Mouse (Mus musculus): ENCODE results near the gene Slc27a4. TPM values are rescaled to one million over a fixed set of nuclear protein-coding genes. Genes with fewer than 3 reads are reported as not detected.

Gene Slc27a4
- polyA plus RNA-seq, 1 experiment from 2014 or later, result 105 TPM

DNA sequence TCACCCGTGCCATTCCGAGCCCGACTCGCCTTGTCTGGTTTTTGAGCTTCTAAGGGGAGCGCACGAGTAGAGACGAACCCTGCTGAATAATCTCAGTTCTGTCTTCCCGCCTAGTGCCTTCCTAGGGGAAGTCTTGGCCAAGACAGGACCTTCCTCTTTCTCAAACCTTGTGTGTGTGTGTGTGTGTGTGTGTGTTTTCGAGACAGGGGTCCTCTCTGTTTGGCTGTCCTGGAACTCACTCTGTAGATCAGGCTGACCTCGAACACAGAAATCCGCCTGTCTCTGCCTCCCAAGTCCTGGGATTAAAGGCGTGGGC is 25.2 kb downstream of the Slc27a4 start:
- 2% methylated on average over 12 of the region's 12 CpGs for WGBS
- H3K27ac ChIP-seq (ENCODE audit: low read depth, low read length), result 0 out of 2 replicates have a peak overlapping the region, but pooled peaks have one; percentile 41

DNA sequence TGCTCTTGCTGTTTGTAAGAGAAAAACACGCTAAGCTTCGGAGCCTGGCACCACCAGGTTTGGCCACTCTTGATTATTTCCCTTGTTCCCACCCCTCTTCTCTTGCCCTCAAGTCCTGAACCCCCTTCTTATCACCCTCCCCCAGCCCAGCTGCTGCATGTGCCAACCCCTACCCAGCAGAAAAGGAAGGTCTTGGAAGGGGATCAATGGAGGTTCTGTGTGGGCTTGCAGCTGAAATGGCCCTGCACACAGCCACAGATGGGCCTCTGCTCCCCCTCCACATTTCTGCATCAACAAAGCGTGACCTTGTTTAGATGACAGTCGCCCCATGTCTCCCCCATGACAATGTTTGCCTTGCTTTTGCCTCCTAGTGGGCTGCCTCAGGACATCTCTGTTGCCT is 28.7 kb downstream of the Slc27a4 start:
- H3K4me3 ChIP-seq (ENCODE audit: low read depth, low read length), result no peak overlapping the region
- no peaks in the 10 kb centered on the region for H3K9me3 ChIP-seq (ENCODE audit: control insufficient read depth)
- H3K36me3 ChIP-seq (ENCODE audit: control insufficient read depth, insufficient read depth), result peaks cover 17% of the 10 kb centered on the region
- H3K27ac ChIP-seq (ENCODE audit: low read depth, low read length), result no peak overlapping the region
- 93% methylated on average over 4 of the region's 4 CpGs for WGBS
- H3K27me3 ChIP-seq (replicated peaks; ENCODE audit: control insufficient read depth, insufficient read depth, low read length), result no peaks in the 10 kb centered on the region
- H3K9ac ChIP-seq (ENCODE audit: low read depth, low read length), result no peak overlapping the region
- ATAC-seq, result no peak
- no peaks in the 10 kb centered on the region for H3K4me1 ChIP-seq (replicated peaks; ENCODE audit: control insufficient read depth, insufficient read depth, low read length)
- H3K4me2 ChIP-seq (replicated peaks; ENCODE audit: low read depth), result no peak overlapping the region
- no peak for TF ChIP-seq CTCF (IDR thresholded peaks at IDR 0.05; ENCODE audit: low read depth)

More for the DNA sequence above, 25.2 kb downstream of the Slc27a4 start:
- Histone ChIP-seq H3K9me3 (ENCODE audit: control insufficient read depth) (no peaks in the 10 kb centered on the region), H3K4me2 (replicated peaks; ENCODE audit: low read depth) (peak overlapping the region; percentile 81), H3K4me1 (replicated peaks; ENCODE audit: control insufficient read depth, insufficient read depth, low read length) (no peaks in the 10 kb centered on the region), H3K9ac (ENCODE audit: low read depth, low read length) (peak overlapping the region; percentile 74), H3K27me3 (replicated peaks; ENCODE audit: control insufficient read depth, insufficient read depth, low read length) (no peaks in the 10 kb centered on the region), H3K4me3 (ENCODE audit: low read depth, low read length) (peak overlapping the region; percentile 99), H3K36me3 (ENCODE audit: control insufficient read depth, insufficient read depth) (peaks cover 2% of the 10 kb centered on the region; the same call in 1 of the 2 replicates)
- no peak for ATAC-seq
- TF ChIP-seq CTCF (IDR thresholded peaks at IDR 0.05; ENCODE audit: low read depth), result no peak

DNA sequence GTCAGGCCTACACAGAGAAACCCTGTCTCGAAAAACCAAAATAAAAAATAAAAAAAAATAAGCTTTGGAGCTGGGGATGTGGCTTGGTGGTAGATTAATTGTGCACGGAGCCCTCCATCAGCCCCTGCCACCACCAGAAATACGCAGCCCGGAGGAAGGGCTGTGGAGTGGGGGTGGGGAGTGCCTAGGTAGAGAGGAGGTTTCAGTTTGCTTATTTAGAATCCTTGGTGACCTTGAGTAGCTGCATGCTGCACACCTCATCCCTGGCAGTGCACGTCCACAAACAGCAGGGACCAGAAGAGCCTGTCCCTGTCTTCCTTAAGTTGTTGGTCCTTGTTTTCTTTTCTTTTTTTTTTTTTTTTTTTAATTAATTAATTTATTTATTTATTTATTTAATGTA is 31.4 kb downstream of the Slc27a4 start:
- no peak for ATAC-seq
- Histone ChIP-seq H3K9me3 (ENCODE audit: control insufficient read depth) (no peaks in the 10 kb centered on the region), H3K9ac (ENCODE audit: low read depth, low read length) (no peak overlapping the region), H3K36me3 (ENCODE audit: control insufficient read depth, insufficient read depth) (peaks cover 20% of the 10 kb centered on the region), H3K4me3 (ENCODE audit: low read depth, low read length) (no peak overlapping the region), H3K4me2 (replicated peaks; ENCODE audit: low read depth) (no peak overlapping the region), H3K27ac (ENCODE audit: low read depth, low read length) (no peak overlapping the region), H3K27me3 (replicated peaks; ENCODE audit: control insufficient read depth, insufficient read depth, low read length) (no peaks in the 10 kb centered on the region), H3K4me1 (replicated peaks; ENCODE audit: control insufficient read depth, insufficient read depth, low read length) (no peaks in the 10 kb centered on the region)
- TF ChIP-seq CTCF (IDR thresholded peaks at IDR 0.05; ENCODE audit: low read depth), result no peak
- 91% methylated on average over 5 of the region's 5 CpGs for WGBS

DNA sequence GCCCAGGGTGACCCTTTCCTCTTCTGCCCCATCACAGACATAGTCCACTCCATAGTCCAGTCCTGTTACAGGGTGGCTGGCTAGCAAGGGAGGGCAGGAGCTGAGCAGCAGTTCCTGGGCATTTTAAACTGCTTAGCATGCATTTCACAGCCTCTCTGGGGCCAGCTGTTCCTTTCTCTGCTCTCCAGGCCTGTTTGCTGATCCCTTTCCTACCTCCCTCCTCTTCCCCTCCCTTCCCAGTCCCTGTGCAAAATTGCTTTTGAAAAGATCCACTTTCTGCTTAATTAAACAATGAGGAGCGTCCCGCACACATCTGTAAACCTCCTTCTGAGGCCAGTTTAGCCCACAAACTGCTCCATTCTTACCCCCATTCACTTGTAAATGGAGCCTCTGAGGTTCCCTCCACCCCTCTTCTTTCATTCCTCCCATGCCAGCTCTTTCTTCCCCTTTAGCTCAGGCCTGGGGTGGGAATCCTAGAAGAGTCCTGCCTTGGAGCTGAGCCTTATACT is 33.0 kb downstream of the Slc27a4 start:
- H3K36me3 ChIP-seq (ENCODE audit: control insufficient read depth, insufficient read depth), result peaks cover 30% of the 10 kb centered on the region
- no peaks in the 10 kb centered on the region for H3K9me3 ChIP-seq (ENCODE audit: control insufficient read depth)
- 86% methylated on average over 2 of the region's 2 CpGs for WGBS
- no peaks in the 10 kb centered on the region for H3K27me3 ChIP-seq (replicated peaks; ENCODE audit: control insufficient read depth, insufficient read depth, low read length)
- H3K4me2 ChIP-seq (replicated peaks; ENCODE audit: low read depth), result no peak overlapping the region
- no peak for TF ChIP-seq CTCF (IDR thresholded peaks at IDR 0.05; ENCODE audit: low read depth)
- no peak overlapping the region for H3K9ac ChIP-seq (ENCODE audit: low read depth, low read length)
- no peak overlapping the region for H3K4me3 ChIP-seq (ENCODE audit: low read depth, low read length)
- H3K4me1 ChIP-seq (replicated peaks; ENCODE audit: control insufficient read depth, insufficient read depth, low read length), result no peaks in the 10 kb centered on the region
- no peak overlapping the region for H3K27ac ChIP-seq (ENCODE audit: low read depth, low read length)
- ATAC-seq, result peak; percentile 25; the same call in 1 of the 2 replicates

DNA sequence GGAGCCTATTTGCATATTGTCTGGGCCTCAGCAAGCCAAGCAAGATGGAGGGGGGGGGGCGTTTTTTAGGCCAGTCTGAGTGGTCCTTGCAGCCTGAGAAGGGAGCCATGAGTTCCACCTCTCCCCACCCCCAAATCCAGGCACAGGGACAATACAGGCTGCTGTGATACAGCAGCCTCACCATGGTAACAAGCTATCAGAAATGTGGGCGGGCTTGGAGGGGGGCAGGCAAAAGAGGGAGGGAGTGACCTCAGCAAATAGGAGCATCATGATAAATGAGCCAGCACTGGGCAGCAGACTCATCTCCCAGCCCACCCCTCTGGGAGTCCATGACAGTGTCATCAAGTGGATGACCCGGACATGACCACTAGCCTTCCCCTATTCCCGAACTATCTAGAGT is 37.0 kb downstream of the Slc27a4 start:
- H3K9me3 ChIP-seq (ENCODE audit: control insufficient read depth), result no peaks in the 10 kb centered on the region
- H3K4me1 ChIP-seq (replicated peaks; ENCODE audit: control insufficient read depth, insufficient read depth, low read length), result no peaks in the 10 kb centered on the region
- H3K4me3 ChIP-seq (ENCODE audit: low read depth, low read length), result no peak overlapping the region
- 58% methylated on average over 4 of the region's 4 CpGs for WGBS
- no peak for TF ChIP-seq CTCF (IDR thresholded peaks at IDR 0.05; ENCODE audit: low read depth)
- H3K36me3 ChIP-seq (ENCODE audit: control insufficient read depth, insufficient read depth), result peaks cover 52% of the 10 kb centered on the region
- H3K9ac ChIP-seq (ENCODE audit: low read depth, low read length), result no peak overlapping the region
- no peak for ATAC-seq
- no peak overlapping the region for H3K27ac ChIP-seq (ENCODE audit: low read depth, low read length)
- no peak overlapping the region for H3K4me2 ChIP-seq (replicated peaks; ENCODE audit: low read depth)
- no peaks in the 10 kb centered on the region for H3K27me3 ChIP-seq (replicated peaks; ENCODE audit: control insufficient read depth, insufficient read depth, low read length)

DNA sequence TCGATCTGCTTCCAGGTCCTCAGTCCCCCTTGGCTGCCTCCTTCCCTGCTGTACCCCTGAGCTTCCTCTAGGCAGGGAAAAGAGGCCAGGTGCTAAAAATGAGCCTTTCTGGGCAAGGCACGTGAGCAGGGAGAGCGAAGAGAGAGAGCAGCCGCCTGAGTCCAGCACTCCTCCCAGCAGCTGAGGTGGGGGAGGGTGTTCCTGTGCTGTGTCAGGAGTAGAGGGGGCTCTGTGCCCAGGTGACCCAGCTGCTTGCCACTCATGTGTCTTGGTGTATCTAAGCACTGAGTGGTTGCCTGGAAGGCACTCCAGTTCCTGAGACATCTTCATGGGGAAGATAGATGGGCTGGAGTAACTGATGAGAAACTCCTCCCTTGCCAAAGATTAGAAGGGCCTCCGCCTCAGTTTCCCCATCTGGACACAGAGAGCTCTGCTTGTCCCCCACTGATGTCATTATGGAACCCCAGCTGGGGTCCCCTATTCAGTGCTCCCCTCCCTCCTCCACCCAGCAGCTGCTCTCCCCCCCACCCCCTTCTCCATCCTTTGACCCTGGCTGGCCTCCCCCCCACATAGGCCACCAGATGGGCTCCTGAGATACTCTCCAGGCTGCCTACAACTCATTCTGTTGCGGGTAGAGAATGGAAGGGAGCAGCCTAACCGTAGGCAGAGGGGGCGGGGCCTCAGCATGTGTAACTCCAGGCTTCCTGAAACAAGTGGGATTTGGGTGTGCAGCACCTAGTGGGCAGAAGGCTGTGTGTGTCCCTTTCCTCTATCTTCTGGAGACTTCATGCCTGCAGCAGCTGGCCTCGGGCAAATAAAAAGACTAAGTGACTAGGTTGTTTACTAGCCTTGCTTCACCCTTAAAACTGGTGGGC is 41.0 kb downstream of the Slc27a4 start:
- no peaks in the 10 kb centered on the region for H3K27me3 ChIP-seq (replicated peaks; ENCODE audit: control insufficient read depth, insufficient read depth, low read length)
- TF ChIP-seq CTCF (IDR thresholded peaks at IDR 0.05; ENCODE audit: low read depth), result no peak
- H3K9me3 ChIP-seq (ENCODE audit: control insufficient read depth), result no peaks in the 10 kb centered on the region
- ATAC-seq, result no peak
- H3K36me3 ChIP-seq (ENCODE audit: control insufficient read depth, insufficient read depth), result peaks cover 54% of the 10 kb centered on the region
- H3K4me2 ChIP-seq (replicated peaks; ENCODE audit: low read depth), result no peak overlapping the region
- no peak overlapping the region for H3K9ac ChIP-seq (ENCODE audit: low read depth, low read length)
- no peak overlapping the region for H3K4me3 ChIP-seq (ENCODE audit: low read depth, low read length)
- WGBS, result 72% methylated on average over 9 of the region's 9 CpGs
- no peaks in the 10 kb centered on the region for H3K4me1 ChIP-seq (replicated peaks; ENCODE audit: control insufficient read depth, insufficient read depth, low read length)
- no peak overlapping the region for H3K27ac ChIP-seq (ENCODE audit: low read depth, low read length)
